Mouse (Mus musculus) urinary bladder, postnatal 25 days (tissue): ENCODE measurements around the gene Tmem216.

ENCODE experiments used
- DNase-seq: peaks from one replicate; pipeline ENCODE4 v3.0.0; 2022; ENCODE audit warnings: low spot score

Tmem216 gene

DNA sequence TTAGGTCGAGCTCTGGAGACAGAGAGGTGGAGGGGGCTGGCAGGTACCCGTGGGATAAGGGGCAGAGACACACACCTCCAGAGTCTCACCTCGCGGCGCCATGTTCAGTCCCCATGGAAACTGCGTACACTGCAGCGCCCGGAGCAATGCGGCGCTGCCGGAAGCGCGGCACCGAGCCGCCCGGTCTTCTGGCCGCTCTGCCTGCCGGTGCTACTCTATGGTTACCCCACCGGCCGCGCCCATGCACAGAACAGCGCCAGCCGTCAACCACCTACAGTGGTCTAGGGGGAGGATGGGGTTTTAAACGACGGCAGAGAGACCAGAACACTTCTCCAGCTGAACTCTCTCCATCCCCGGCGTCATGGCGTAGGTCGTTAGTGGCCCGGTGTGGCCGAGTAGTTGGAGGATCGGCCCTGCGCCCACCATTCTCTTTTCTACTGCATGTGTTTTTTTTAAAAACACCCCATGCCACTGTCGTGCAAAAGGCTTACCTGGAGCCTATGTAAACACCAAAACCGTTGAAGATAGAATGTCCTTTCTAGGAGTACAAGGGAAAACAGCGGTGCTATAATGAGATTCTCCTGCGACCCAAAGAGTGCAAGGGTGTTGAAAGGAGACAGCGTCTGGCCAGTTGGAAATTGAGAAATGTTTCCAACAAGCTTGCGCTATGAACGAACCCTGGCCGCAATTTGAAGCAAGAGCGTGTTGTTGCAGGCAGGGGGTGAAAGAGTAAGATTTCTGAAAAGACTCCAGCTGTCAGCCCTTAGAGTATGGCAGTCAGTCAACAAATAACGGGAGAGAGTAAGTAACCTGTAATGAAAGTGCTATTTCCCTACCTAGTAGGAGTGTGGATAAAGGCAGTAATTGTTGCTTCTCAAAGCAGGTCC is at the start of gene Tmem216:
Gene Tmem216 (minus strand): TSS at position 615 of the 887 bp plus-strand sequence.
- peak; percentile 78 for DNase-seq

DNA sequence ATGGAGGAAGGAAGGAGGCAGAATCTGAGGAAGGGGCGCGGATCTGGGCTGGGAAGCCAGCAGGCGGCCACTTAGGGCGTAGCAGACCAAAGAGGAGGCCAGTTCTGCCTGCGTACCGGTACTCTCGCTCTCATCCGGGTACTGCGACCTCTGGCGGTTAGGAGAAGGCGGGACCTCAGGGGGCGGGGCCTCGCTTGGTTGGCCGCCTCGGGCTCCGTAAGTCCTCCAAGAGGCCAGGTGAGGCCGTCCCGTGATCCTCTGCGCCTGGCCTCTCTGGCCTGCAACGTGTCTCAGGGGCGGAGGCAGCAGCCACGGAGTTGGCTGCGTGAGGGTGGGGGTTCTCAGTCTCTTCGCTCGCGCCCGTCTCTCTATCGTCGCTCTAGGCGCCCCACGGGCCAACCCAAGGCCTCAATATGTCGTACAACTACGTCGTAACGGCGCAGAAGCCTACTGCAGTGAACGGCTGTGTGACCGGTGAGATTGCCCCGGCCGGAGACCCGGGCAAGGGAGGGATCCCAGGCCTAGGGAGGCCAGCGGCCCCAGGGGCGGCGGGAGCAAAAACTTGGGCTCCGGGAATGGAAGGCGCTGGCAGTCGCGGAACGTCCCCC is 49.4 kb upstream of the Tmem216 start, which contains the start of the genes Ddb1 and Tkfc:
Gene Ddb1 (plus strand): TSS at position 35 of the 608 bp plus-strand sequence.
Gene Tkfc (minus strand): TSS at position 362 of the 608 bp plus-strand sequence.
- peak; percentile 98 for DNase-seq

DNA sequence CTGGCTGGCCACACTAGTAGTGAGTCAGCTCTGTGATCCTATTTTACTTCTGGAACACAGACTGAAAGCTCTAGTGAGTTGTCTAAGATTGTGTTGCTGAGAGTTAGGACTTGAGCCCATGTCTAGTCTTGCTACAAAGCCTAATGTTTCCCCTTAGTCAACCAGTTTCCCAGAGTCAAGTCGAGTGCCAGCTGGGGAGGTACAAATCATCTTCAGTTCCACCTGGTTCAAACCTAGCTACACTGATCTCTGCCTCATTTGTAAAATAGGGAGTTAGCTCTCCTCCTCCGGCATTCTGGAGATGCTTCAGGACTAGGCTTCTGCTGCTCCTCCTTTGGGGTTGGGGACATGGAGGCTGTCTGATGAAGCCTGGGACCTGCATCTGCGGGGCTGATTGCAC is 48.5 kb upstream of the Tmem216 start:
- no peak for DNase-seq

DNA sequence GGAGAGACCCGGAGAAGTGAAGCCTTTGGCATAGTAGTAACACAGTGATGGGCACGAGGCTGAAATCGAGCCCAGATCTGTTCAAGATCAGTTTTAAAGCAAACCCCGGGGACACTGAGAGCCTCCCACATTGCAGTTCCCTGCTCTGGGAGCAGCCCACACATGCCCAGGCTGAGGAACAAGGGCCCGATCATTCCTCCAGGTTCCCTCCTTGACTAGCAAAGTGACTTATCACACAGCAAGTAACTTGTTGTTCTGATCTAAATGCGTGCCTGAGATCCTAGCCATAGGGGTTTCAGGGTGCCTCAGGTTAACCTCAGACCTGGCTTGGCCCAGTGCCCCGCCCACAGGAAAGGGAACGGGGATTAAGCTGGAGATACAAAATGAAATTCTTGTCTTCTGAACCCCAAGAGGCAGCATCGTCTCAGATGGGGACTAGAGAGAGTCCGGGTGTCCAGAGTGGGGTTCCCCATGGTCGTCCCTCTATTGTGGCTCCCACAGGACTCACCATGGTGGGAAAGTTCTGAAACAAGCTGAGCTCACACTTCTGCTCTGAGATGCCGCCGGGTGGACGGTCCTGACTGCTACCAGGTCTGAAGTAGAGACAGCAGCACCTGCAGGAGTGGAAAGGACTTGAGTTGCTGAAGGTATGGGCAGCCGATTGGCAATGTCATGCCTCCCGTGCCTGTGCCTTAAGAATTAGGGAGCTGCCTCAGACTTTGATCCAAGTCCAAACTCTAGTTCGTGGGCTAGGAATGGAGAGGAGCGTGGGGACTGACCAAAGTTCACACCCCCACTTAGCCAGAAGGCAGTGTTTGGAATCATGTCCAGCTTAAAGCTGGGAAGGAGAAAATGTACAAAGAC is 47.9 kb upstream of the Tmem216 start:
- no peak for DNase-seq

GRCm38 (mm10) chr19:10602787-10603186 is 46.7 kb upstream of the Tmem216 start:
- peak; percentile 87 for DNase-seq

GRCm38 (mm10) chr19:10602247-10602769 is 46.3 kb upstream of the Tmem216 start:
- no peak for DNase-seq

GRCm38 (mm10) chr19:10599648-10600047 is 43.6 kb upstream of the Tmem216 start:
- no peak for DNase-seq

- no peak for DNase-seq
Measured at GRCm38 (mm10) chr19:10598188-10598587, 42.1 kb upstream of the Tmem216 start.

DNA sequence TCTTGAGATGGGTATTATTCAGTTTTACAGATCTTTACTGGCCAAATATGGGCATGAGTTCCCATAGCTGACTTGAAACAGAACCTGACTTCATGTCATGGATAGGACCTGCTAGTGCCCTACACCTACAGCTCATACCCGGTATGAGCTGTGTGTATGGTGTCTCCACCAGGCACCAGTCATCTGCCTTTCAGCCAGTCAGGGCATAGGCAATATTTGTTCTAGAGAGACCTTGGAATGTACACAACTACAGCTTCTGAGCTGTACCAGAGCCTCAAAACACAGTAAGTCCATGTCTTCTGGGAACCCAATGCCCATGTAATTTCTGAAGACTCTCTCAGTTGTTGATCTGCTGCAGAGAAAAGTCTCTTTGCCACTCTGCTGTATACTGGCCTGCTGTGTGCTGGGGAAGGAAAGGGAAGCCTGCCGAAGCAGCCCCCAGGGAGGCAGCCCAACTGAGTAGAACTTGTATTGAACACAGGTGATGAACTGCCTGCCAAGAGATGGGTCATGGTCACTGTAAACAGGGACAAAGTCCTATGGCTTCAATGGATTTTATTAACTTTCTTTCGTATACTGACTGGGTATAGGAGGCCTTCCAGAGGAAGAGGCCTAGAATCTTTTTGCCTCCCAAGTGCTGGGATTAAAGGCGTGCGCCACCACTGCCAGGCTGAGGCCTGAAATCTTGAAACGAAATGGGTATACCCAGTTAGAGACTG is 35.8 kb upstream of the Tmem216 start:
- DNase-seq: no peak

- no peak for DNase-seq
Measured at GRCm38 (mm10) chr19:10590301-10590700, 34.3 kb upstream of the Tmem216 start.

GRCm38 (mm10) chr19:10589127-10589857 is 33.3 kb upstream of the Tmem216 start:
- DNase-seq: no peak

DNA sequence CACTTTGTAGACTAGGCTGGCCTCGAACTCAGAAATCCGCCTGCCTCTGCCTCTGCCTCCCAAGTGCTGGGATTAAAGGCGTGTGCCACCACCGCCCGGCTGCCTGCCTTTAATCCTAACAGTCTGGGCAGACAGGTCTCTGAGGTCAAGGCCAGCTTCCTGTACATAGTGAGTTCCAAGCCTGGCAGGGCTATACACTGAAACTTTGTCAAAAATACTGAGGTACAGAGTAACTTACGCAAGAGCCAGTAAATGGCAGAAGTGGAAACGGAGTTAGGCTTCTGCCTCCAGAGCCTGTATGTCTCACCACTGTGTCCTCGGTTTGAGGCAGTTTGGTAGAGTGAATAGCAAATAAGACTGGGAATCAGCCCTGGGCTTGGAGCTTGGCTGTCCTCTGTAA is 31.2 kb upstream of the Tmem216 start:
- no peak for DNase-seq

DNA sequence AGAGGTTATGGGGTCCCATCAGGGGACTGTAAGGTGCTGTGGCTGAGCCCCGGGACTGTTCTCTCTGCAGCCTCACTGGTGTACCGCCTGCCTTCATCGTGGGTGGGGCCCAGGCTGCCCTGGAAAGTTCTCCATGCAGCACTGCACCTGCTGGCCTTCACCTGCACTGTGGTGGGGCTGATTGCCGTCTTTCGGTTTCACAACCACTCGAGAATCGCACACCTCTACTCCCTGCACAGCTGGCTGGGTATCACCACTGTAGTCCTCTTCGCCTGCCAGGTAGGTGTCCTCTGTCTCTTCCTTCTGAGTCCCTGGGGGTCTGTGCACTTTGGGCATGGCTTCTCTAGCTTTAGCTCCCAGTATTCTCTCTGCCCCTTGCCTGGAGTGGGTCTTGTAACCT is 29.1 kb upstream of the Tmem216 start:
- no peak for DNase-seq

DNA sequence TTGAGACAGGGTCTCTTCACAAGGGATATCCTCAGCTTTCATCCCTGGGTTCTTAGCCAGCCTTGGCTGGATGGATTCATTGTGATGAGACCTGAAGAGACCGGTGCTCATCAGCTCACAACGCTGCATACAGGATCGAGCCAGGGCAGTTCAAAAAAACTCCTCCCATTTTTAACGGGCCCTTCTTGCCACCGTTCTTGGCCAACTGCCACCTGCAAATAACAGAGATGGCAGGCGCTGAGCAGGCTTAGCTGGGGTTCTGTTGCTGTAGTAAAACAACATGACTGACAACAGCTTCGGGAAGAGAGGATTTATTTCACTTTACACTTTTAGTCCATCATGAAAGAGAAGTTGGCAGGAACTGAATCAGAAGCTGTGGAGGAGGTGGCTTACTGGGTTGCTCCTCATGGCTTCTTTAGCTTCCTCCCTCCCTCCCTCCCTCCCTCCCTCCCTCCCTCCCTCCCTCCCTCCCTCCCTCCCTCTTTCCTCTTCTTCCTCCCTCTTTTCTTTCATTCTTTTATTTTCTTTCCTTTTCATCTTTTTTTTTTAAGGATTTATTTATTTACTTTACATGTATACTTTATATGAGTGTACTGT is 27.6 kb upstream of the Tmem216 start:
- no peak for DNase-seq

GRCm38 (mm10) chr19:10581984-10582383 is 25.9 kb upstream of the Tmem216 start:
- DNase-seq: no peak

DNA sequence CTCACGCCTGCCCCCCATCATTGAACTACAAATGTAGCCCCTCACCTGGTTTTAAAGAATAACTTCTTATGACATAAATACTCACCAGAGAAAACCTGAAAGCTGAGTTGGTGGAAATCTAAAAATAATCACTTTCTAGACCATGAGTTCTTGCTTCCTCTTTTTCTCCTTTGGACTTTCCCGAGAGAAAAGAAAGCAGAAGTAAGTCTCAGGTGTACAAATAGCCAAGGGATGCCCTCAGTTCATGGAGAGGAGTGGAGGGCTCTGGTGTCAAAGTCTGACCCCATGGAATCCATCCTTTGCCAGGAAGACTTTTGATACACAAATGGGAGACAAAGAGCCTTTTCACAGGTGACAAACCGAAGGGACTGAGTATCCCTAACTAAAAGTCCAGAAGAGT is 24.7 kb upstream of the Tmem216 start:
- DNase-seq: no peak

DNA sequence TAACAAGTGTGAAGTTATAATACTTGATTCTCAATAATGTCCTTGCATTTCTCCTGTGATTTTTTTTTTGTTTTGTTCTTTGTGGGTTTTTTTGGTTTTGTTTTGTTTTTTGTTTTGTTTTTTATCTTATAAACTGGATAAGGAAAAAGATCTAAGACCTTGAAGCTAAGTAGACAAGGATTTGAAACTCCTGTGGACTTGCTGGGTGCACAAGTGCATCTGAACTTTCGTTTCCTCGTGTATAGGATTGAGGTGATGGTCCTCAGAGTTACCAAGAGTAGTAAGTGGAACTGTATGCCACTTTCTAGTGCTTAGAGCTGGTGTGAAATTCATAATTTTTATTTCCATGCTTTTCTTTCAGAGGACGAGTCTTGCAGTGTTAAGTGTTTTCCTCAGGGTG is 24.1 kb upstream of the Tmem216 start:
- no peak for DNase-seq

- DNase-seq: peak; percentile 80
Measured at GRCm38 (mm10) chr19:10576690-10577561, 20.9 kb upstream of the Tmem216 start, which contains the start of the genes Cyb561a3 and Tmem138. Gene Cyb561a3 (plus strand): TSS chr19:10577172. Gene Tmem138 (minus strand): TSS chr19:10577362.

DNA sequence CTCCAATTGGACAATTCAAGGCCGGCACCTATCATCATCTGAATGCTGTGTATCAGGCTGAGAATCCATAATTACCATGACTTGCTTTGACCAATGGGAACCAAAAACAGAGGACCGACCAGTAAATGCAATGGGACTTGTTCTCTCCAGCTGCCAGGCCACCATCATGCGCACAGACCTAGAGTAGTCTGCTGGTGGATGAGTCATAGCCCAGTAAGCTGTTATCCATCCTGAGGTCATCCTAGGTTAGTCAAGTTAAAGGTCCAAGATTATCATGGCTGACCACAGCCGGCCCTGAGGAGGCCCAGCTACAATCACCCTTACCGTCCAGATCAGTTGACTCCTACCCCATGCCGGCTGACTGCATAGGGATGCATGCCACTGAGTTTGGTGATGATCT is 13.6 kb upstream of the Tmem216 start:
- DNase-seq: no peak
